In genomic region chr7:112955103-112955827, GRCm38 (mm10) we compare ENCODE assay signal across 9 mouse cellular contexts. TPM values are rescaled to one million over a fixed set of nuclear protein-coding genes. Genes with fewer than 3 reads are reported as not detected.
DNase-seq lines count a peak whose midpoint lies in the region; ATAC-seq and TF ChIP-seq lines count a peak whose summit lies in the region.
"Had no signal": no experiment of that assay in that cellular context is flagged by ENCODE, and none has a peak within 500 bp of the region (broad histone marks: within the 10 kb centered on the region; RNA-seq: fewer than 3 reads in every experiment).

No protein-coding gene starts in this region.

- peak overlapping the region; percentile 21 for H3K4me3 ChIP-seq in cerebellum, adult 2 months (replicated peaks; ENCODE audit: insufficient read depth, low read depth, low read length)
- H3K4me3 ChIP-seq in forebrain, embryonic 16.5 days (replicated peaks; ENCODE audit: low read length): peak overlapping the region; percentile 49
- peak overlapping the region; percentile 42 for H3K4me3 ChIP-seq in hindbrain, embryonic 14.5 days (replicated peaks; ENCODE audit: low read length)
- peak overlapping the region; percentile 58; the same call in 1 of the 2 replicates for H3K4me3 ChIP-seq in liver, adult 2 months (ENCODE audit: insufficient read depth, low read depth, low read length)
- peak overlapping the region; percentile 44 for H3K4me3 ChIP-seq in midbrain, embryonic 16.5 days (ENCODE audit: low read depth, low read length)
- H3K4me3 ChIP-seq: myocyte had no signal

- 13% methylated on average over 40 of the region's 40 CpGs for WGBS in cerebellum, adult 2 months
- WGBS in forebrain, embryonic 16.5 days: 3% methylated on average over 40 of the region's 40 CpGs
- 1% methylated on average over 40 of the region's 40 CpGs for WGBS in hindbrain, embryonic 14.5 days
- WGBS in liver, adult 2 months: 10% methylated on average over 39 of the region's 40 CpGs
- 2% methylated on average over 40 of the region's 40 CpGs for WGBS in midbrain, embryonic 16.5 days

- no peaks in the 10 kb centered on the region for H3K9me3 ChIP-seq in forebrain, embryonic 16.5 days (ENCODE audit: control insufficient read depth, low read length)
- no peaks in the 10 kb centered on the region for H3K9me3 ChIP-seq in hindbrain, embryonic 14.5 days (ENCODE audit: control insufficient read depth, low read length)
- no peaks in the 10 kb centered on the region for H3K9me3 ChIP-seq in midbrain, embryonic 16.5 days (replicated peaks; ENCODE audit: control insufficient read depth, low read length, poor library complexity, severe bottlenecking)

- H3K36me3 ChIP-seq in forebrain, embryonic 16.5 days (ENCODE audit: control insufficient read depth, insufficient read depth): no peaks in the 10 kb centered on the region
- H3K36me3 ChIP-seq in hindbrain, embryonic 14.5 days (replicated peaks; ENCODE audit: control insufficient read depth, insufficient read depth): no peaks in the 10 kb centered on the region
- H3K36me3 ChIP-seq in liver, adult 2 months (ENCODE audit: control insufficient read depth, insufficient read depth, low read length): no peaks in the 10 kb centered on the region
- H3K36me3 ChIP-seq in midbrain, embryonic 16.5 days (ENCODE audit: control insufficient read depth, insufficient read depth, low read length): no peaks in the 10 kb centered on the region

- peaks cover 2% of the 10 kb centered on the region; the same call in 1 of the 2 replicates for H3K4me1 ChIP-seq in cerebellum, adult 2 months (ENCODE audit: control insufficient read depth, insufficient read depth, low read length)
- peaks cover 20% of the 10 kb centered on the region for H3K4me1 ChIP-seq in forebrain, embryonic 16.5 days (replicated peaks; ENCODE audit: control insufficient read depth, insufficient read depth, low read length)
- peaks cover 13% of the 10 kb centered on the region for H3K4me1 ChIP-seq in hindbrain, embryonic 14.5 days (replicated peaks; ENCODE audit: control insufficient read depth, insufficient read depth, low read length)
- H3K4me1 ChIP-seq in liver, adult 2 months (ENCODE audit: control insufficient read depth, insufficient read depth, low read length): peaks cover 2% of the 10 kb centered on the region; the same call in 1 of the 2 replicates
- H3K4me1 ChIP-seq in midbrain, embryonic 16.5 days (ENCODE audit: control insufficient read depth, insufficient read depth, low read length): peaks cover 7% of the 10 kb centered on the region

- peak; percentile 55 to 88 for DNase-seq in adrenal gland, adult (ENCODE audit: inconsistent age in 2 of 2, low spot score in 1 of 2)
- DNase-seq in cerebellum, adult 2 months: peak; percentile 16 to 38
- DNase-seq in hindbrain, embryonic 14.5 days (ENCODE audit: low spot score): no peak
- no peak for DNase-seq in liver, adult 2 months (ENCODE audit: extremely low read depth, low read depth, low spot score)
- DNase-seq in spleen, postnatal 14 days (ENCODE audit: low spot score in 2 of 2): no peak
- no peak for DNase-seq in adipocyte (ENCODE audit: low spot score)

- no peak for TF ChIP-seq CTCF in cerebellum, adult 2 months (IDR thresholded peaks at IDR 0.05; ENCODE audit: borderline replicate concordance, insufficient read depth, low read depth, low read length)
- 0 out of 2 replicates have a peak, but pooled peaks have one; percentile 12 for TF ChIP-seq CTCF in liver, adult 2 months (IDR thresholded peaks at IDR 0.05; ENCODE audit: low read depth, low read length)

- no peak overlapping the region for H3K27ac ChIP-seq in cerebellum, adult 2 months (ENCODE audit: insufficient read depth, low read length)
- no peak overlapping the region for H3K27ac ChIP-seq in forebrain, embryonic 16.5 days (ENCODE audit: low read length)
- no peak overlapping the region for H3K27ac ChIP-seq in hindbrain, embryonic 14.5 days
- no peak overlapping the region for H3K27ac ChIP-seq in liver, adult 2 months (replicated peaks; ENCODE audit: insufficient read depth, low read depth, low read length)
- H3K27ac ChIP-seq in midbrain, embryonic 16.5 days (ENCODE audit: low read length): peak overlapping the region; percentile 28; the same call in 1 of the 2 replicates

- no peaks in the 10 kb centered on the region for H3K79me2 ChIP-seq in liver, adult 2 months (ENCODE audit: control insufficient read depth, insufficient read depth, low read length)

- peak overlapping the region; percentile 91 for H3K4me2 ChIP-seq in forebrain, embryonic 16.5 days (ENCODE audit: low read length)
- H3K4me2 ChIP-seq in hindbrain, embryonic 14.5 days (replicated peaks): peak overlapping the region; percentile 84
- peak overlapping the region; percentile 67 for H3K4me2 ChIP-seq in midbrain, embryonic 16.5 days (ENCODE audit: low read length)

- peak overlapping the region; percentile 47 for H3K9ac ChIP-seq in forebrain, embryonic 16.5 days (replicated peaks; ENCODE audit: low read depth, low read length)
- H3K9ac ChIP-seq in hindbrain, embryonic 14.5 days: peak overlapping the region; percentile 59
- no peak overlapping the region for H3K9ac ChIP-seq in liver, adult 2 months (ENCODE audit: low read depth, low read length)
- peak overlapping the region; percentile 61 for H3K9ac ChIP-seq in midbrain, embryonic 16.5 days (ENCODE audit: low read depth, low read length)

- no peak for TF ChIP-seq POLR2A in cerebellum, adult 2 months (IDR thresholded peaks at IDR 0.05; ENCODE audit: borderline replicate concordance, insufficient read depth, low read length)
- TF ChIP-seq POLR2A in liver, adult 2 months (IDR thresholded peaks at IDR 0.05; ENCODE audit: extremely low read depth, insufficient read depth, low read length): no peak

- H3K27me3 ChIP-seq in cerebellum, adult 2 months (ENCODE audit: control insufficient read depth, insufficient read depth, low read length): peaks cover 2% of the 10 kb centered on the region; the same call in 1 of the 2 replicates
- H3K27me3 ChIP-seq in forebrain, embryonic 16.5 days (replicated peaks; ENCODE audit: control insufficient read depth, insufficient read depth, low read length): peaks cover 10% of the 10 kb centered on the region
- peaks cover 49% of the 10 kb centered on the region for H3K27me3 ChIP-seq in hindbrain, embryonic 14.5 days (ENCODE audit: control insufficient read depth, insufficient read depth, low read length)
- peaks cover 16% of the 10 kb centered on the region for H3K27me3 ChIP-seq in liver, adult 2 months (ENCODE audit: control insufficient read depth, insufficient read depth, low read length)
- H3K27me3 ChIP-seq in midbrain, embryonic 16.5 days (ENCODE audit: control insufficient read depth, insufficient read depth, low read depth, low read length): peaks cover 34% of the 10 kb centered on the region

- peak; percentile 60 for ATAC-seq in forebrain, embryonic 16.5 days
- 0 out of 2 replicates have a peak, but pooled peaks have one; percentile 55 for ATAC-seq in hindbrain, embryonic 14.5 days (ENCODE audit: low FRiP score)
- ATAC-seq in midbrain, embryonic 16.5 days: peak; percentile 80

RNA-seq across cellular contexts. Expression of gene Rassf10, which starts 1.5 kb away (rescaled TPM):
- 0.70 and 0.73 TPM in 2 replicates for polyA plus RNA-seq in cerebellum, adult 2 months (2012; rRNA removed)
- polyA plus RNA-seq in forebrain, embryonic 16.5 days (2015; fragmentation: Nextera tagmentation; extraction: Ambion mirVana): 2.1 and 2.2 TPM in 2 replicates
- polyA plus RNA-seq in hindbrain, embryonic 14.5 days (2014; fragmentation: Nextera tagmentation; extraction: Ambion mirVana): 2.6 and 3.1 TPM in 2 replicates
- under 0.01 and 0.07 TPM in 2 replicates for total RNA-seq in liver, adult 2 months (2014; rRNA removed)
- polyA plus RNA-seq in liver, adult 2 months (2012; rRNA removed): 0.02 and 0.05 TPM in 2 replicates
- 2.7 and 4.2 TPM in 2 replicates for polyA plus RNA-seq in midbrain, embryonic 16.5 days (2015; fragmentation: Nextera tagmentation; extraction: Ambion mirVana)
- polyA plus RNA-seq: myocyte had no signal

Comparison
In these comparisons a context has a peak if more than half of its experiments do, and no peak if none do; other contexts are left out.
1. DNase-seq: peak in adrenal gland, adult (2 of 2) and cerebellum, adult 2 months (2 of 2); none in hindbrain, embryonic 14.5 days (single experiment), liver, adult 2 months (single experiment), spleen, postnatal 14 days (0 of 2) and adipocyte (single experiment).
2. Peak in every context shown above with its lines, with median percentiles within 50 percentile points of each other: H3K4me3 ChIP-seq, ATAC-seq and H3K4me2 ChIP-seq.